In genomic region chr11:49847811-49848078, GRCm38 (mm10) we compare ENCODE assay signal across 8 mouse cellular contexts. TPM values are rescaled to one million over a fixed set of nuclear protein-coding genes. Genes with fewer than 3 reads are reported as not detected.
DNase-seq lines count a peak whose midpoint lies in the region; ATAC-seq and TF ChIP-seq lines count a peak whose summit lies in the region.
"Had no signal": no experiment of that assay in that cellular context is flagged by ENCODE, and none has a peak within 500 bp of the region (broad histone marks: within the 10 kb centered on the region; RNA-seq: fewer than 3 reads in every experiment).

No protein-coding gene starts in this region.

- TF ChIP-seq EP300 in lung, postnatal 0 days (IDR thresholded peaks at IDR 0.05), result no peak

- no peak for ATAC-seq in lung, postnatal 0 days
- ATAC-seq in forebrain, embryonic 12.5 days (ENCODE audit: low FRiP score), result no peak
- ATAC-seq in limb, embryonic 14.5 days (ENCODE audit: low FRiP score, low read depth), result no peak
- no peak for ATAC-seq in stomach, embryonic 15.5 days (ENCODE audit: insufficient read depth, low FRiP score, low read depth)

- no peaks in the 10 kb centered on the region for H3K9me3 ChIP-seq in lung, postnatal 0 days (ENCODE audit: low read length)
- no peaks in the 10 kb centered on the region for H3K9me3 ChIP-seq in forebrain, embryonic 12.5 days
- H3K9me3 ChIP-seq in limb, embryonic 14.5 days (ENCODE audit: control insufficient read depth, low read length), result no peaks in the 10 kb centered on the region
- no peaks in the 10 kb centered on the region for H3K9me3 ChIP-seq in stomach, embryonic 15.5 days

- WGBS in lung, postnatal 0 days, result 62% methylated on average over 2 of the region's 2 CpGs
- WGBS in forebrain, embryonic 12.5 days, result 77% methylated on average over 2 of the region's 2 CpGs
- WGBS in limb, embryonic 14.5 days, result 81% methylated on average over 2 of the region's 2 CpGs
- 61% methylated on average over 2 of the region's 2 CpGs for WGBS in stomach, embryonic 15.5 days

- H3K27me3 ChIP-seq in lung, postnatal 0 days (replicated peaks; ENCODE audit: insufficient read depth, low read length), result no peaks in the 10 kb centered on the region
- H3K27me3 ChIP-seq in forebrain, embryonic 12.5 days, result no peaks in the 10 kb centered on the region
- H3K27me3 ChIP-seq in limb, embryonic 14.5 days (ENCODE audit: control insufficient read depth, insufficient read depth, low read length), result no peaks in the 10 kb centered on the region
- H3K27me3 ChIP-seq in stomach, embryonic 15.5 days (replicated peaks), result no peaks in the 10 kb centered on the region

- H3K36me3 ChIP-seq in lung, postnatal 0 days (ENCODE audit: insufficient read depth, low read length), result no peaks in the 10 kb centered on the region
- H3K36me3 ChIP-seq in forebrain, embryonic 12.5 days (replicated peaks), result no peaks in the 10 kb centered on the region
- no peaks in the 10 kb centered on the region for H3K36me3 ChIP-seq in limb, embryonic 14.5 days (ENCODE audit: control insufficient read depth, insufficient read depth, low read length)
- no peaks in the 10 kb centered on the region for H3K36me3 ChIP-seq in stomach, embryonic 15.5 days

- no peak for TF ChIP-seq POLR2A in limb, embryonic 14.5 days (IDR thresholded peaks at IDR 0.05; ENCODE audit: borderline replicate concordance, extremely low read depth, insufficient read depth, insufficient read length)

- H3K9ac ChIP-seq in lung, postnatal 0 days (replicated peaks; ENCODE audit: low read depth), result no peak overlapping the region
- peak overlapping the region; percentile 92; the same call in 1 of the 2 replicates for H3K9ac ChIP-seq in forebrain, embryonic 12.5 days
- peak overlapping the region; percentile 89; the same call in 1 of the 2 replicates for H3K9ac ChIP-seq in limb, embryonic 14.5 days (ENCODE audit: low read depth, low read length, severe bottlenecking)
- H3K9ac ChIP-seq in stomach, embryonic 15.5 days, result no peak overlapping the region

- H3K4me1 ChIP-seq in lung, postnatal 0 days (ENCODE audit: insufficient read depth, low read depth, low read length), result peaks cover 12% of the 10 kb centered on the region; the same call in 1 of the 2 replicates
- peaks cover 22% of the 10 kb centered on the region for H3K4me1 ChIP-seq in forebrain, embryonic 12.5 days
- H3K4me1 ChIP-seq in limb, embryonic 14.5 days (ENCODE audit: control insufficient read depth, insufficient read depth, low read length), result peaks cover 13% of the 10 kb centered on the region
- H3K4me1 ChIP-seq in stomach, embryonic 15.5 days, result peaks cover 16% of the 10 kb centered on the region

- TF ChIP-seq CTCF in lung, postnatal 0 days (IDR thresholded peaks at IDR 0.05), result no peak

- peak overlapping the region; percentile 74; the same call in 1 of the 2 replicates for H3K4me3 ChIP-seq in lung, postnatal 0 days (ENCODE audit: low read depth, low read length)
- H3K4me3 ChIP-seq in forebrain, embryonic 12.5 days (replicated peaks), result peak overlapping the region; percentile 91
- H3K4me3 ChIP-seq in limb, embryonic 14.5 days (replicated peaks; ENCODE audit: low read length), result peak overlapping the region; percentile 90
- H3K4me3 ChIP-seq in stomach, embryonic 15.5 days (replicated peaks), result peak overlapping the region; percentile 95

- peak overlapping the region; percentile 94 for H3K27ac ChIP-seq in lung, postnatal 0 days (ENCODE audit: low read length)
- H3K27ac ChIP-seq in forebrain, embryonic 12.5 days, result no peak overlapping the region
- no peak overlapping the region for H3K27ac ChIP-seq in limb, embryonic 14.5 days (replicated peaks; ENCODE audit: low read depth, low read length)
- H3K27ac ChIP-seq in stomach, embryonic 15.5 days, result no peak overlapping the region; the same call in 1 of the 2 replicates

- no peak for DNase-seq in lung, postnatal 0 days (ENCODE audit: low spot score)
- DNase-seq in lung, postnatal 14 days, result no peak
- DNase-seq in limb, embryonic 14.5 days (ENCODE audit: low spot score), result no peak
- DNase-seq in thymus, postnatal 4 days, result no peak
- DNase-seq in retina, postnatal 1 day, result no peak
- DNase-seq: gastrocnemius, postnatal 14 days had no signal

- peak overlapping the region; percentile 92 for H3K4me2 ChIP-seq in lung, postnatal 0 days (replicated peaks; ENCODE audit: low read depth, low read length)
- peak overlapping the region; percentile 91 for H3K4me2 ChIP-seq in forebrain, embryonic 12.5 days
- peak overlapping the region; percentile 84 for H3K4me2 ChIP-seq in limb, embryonic 14.5 days (replicated peaks; ENCODE audit: low read depth, low read length, severe bottlenecking)
- H3K4me2 ChIP-seq in stomach, embryonic 15.5 days, result peak overlapping the region; percentile 79

RNA-seq across cellular contexts. Expression of gene Mapk9, which starts 1.2 kb away (rescaled TPM):
- 30.2 and 32.3 TPM in 2 replicates for polyA plus RNA-seq in lung, postnatal 0 days (2015; fragmentation: Nextera tagmentation; extraction: Ambion mirVana)
- polyA plus RNA-seq in forebrain, embryonic 12.5 days (2016; fragmentation: Nextera tagmentation; extraction: Ambion mirVana), result 41.8 and 43.2 TPM in 2 replicates
- polyA plus RNA-seq in limb, embryonic 14.5 days (2012; rRNA removed), result 39.4 and 39.7 TPM in 2 replicates
- polyA plus RNA-seq in limb, embryonic 14.5 days (2014; fragmentation: Nextera tagmentation; extraction: Ambion mirVana), result 34.7 and 37.8 TPM in 2 replicates
- 31.3 and 34.8 TPM in 2 replicates for polyA plus RNA-seq in stomach, embryonic 15.5 days (2015; fragmentation: Nextera tagmentation; extraction: Ambion mirVana)

RNA-seq across cellular contexts. Expression of gene Gfpt2, which starts 53.8 kb away (rescaled TPM):
- polyA plus RNA-seq in lung, postnatal 0 days (2015; fragmentation: Nextera tagmentation; extraction: Ambion mirVana), result 3.9 and 4.5 TPM in 2 replicates
- 9.5 and 10.5 TPM in 2 replicates for polyA plus RNA-seq in forebrain, embryonic 12.5 days (2016; fragmentation: Nextera tagmentation; extraction: Ambion mirVana)
- polyA plus RNA-seq in limb, embryonic 14.5 days (2012; rRNA removed), result 27.4 and 31.1 TPM in 2 replicates
- polyA plus RNA-seq in limb, embryonic 14.5 days (2014; fragmentation: Nextera tagmentation; extraction: Ambion mirVana), result 24.8 and 27.7 TPM in 2 replicates
- 8.1 and 8.7 TPM in 2 replicates for polyA plus RNA-seq in stomach, embryonic 15.5 days (2015; fragmentation: Nextera tagmentation; extraction: Ambion mirVana)

RNA-seq across cellular contexts. Expression of gene Rasgef1c, which starts 53.9 kb away (rescaled TPM):
- not detected in 2 replicates for polyA plus RNA-seq in lung, postnatal 0 days (2015; fragmentation: Nextera tagmentation; extraction: Ambion mirVana)
- 1.8 and 2.8 TPM in 2 replicates for polyA plus RNA-seq in forebrain, embryonic 12.5 days (2016; fragmentation: Nextera tagmentation; extraction: Ambion mirVana)
- 0.43 and 0.73 TPM in 2 replicates for polyA plus RNA-seq in limb, embryonic 14.5 days (2012; rRNA removed)
- 0.34 and 0.88 TPM in 2 replicates for polyA plus RNA-seq in limb, embryonic 14.5 days (2014; fragmentation: Nextera tagmentation; extraction: Ambion mirVana)
- 0.49 and 0.84 TPM in 2 replicates for polyA plus RNA-seq in stomach, embryonic 15.5 days (2015; fragmentation: Nextera tagmentation; extraction: Ambion mirVana)

Comparison
In these comparisons a context has a peak if more than half of its experiments do, and no peak if none do; other contexts are left out.
1. H3K9ac ChIP-seq: peak in forebrain, embryonic 12.5 days (single experiment) and limb, embryonic 14.5 days (single experiment); none in lung, postnatal 0 days (single experiment) and stomach, embryonic 15.5 days (single experiment).
2. Peak in every context shown above with its lines, with median percentiles within 50 percentile points of each other: H3K4me2 ChIP-seq and H3K4me3 ChIP-seq.